Mouse (Mus musculus) kidney, adult 2 months (tissue): ENCODE measurements around the gene Pde4c.

ENCODE experiments used
- CTCF ChIP-seq: fragments of 200-500 bp; conservative IDR thresholded peaks from 2 replicates; pipeline ENCODE4 v1.5.1; 2011; ENCODE audit warnings: low read depth, mild to moderate bottlenecking, control low read depth, low read length, moderate library complexity, mixed read lengths; ENCODE audit not compliant: insufficient read depth, insufficient read length
- POLR2A ChIP-seq: fragments of 200-500 bp; IDR thresholded peaks from one replicate; pipeline ENCODE4 v1.6.1; 2011; ENCODE audit warnings: low read depth, low read length, control low read depth

- TF ChIP-seq POLR2A = peak; percentile 49
- no peak for TF ChIP-seq CTCF
Measured at GRCm38 (mm10) chr8:70699834-70700554, 23.5 kb upstream of the Pde4c start.
